Comparison of ENCODE assay signal across 11 mouse cellular contexts in genomic region chr11:88400235-88400634, GRCm38 (mm10).
A peak's percentile ranks its signal among the peaks of the same experiment; 100 is the strongest.
DNase-seq lines count a peak whose midpoint lies in the region; ATAC-seq and TF ChIP-seq lines count a peak whose summit lies in the region.
"Had no signal": no experiment of that assay in that cellular context is flagged by ENCODE, and none has a peak within 500 bp of the region (broad histone marks: within the 10 kb centered on the region; RNA-seq: fewer than 3 reads in every experiment).

No protein-coding gene starts in this region.

- no peak overlapping the region for H3K27ac ChIP-seq in liver, postnatal 0 days (ENCODE audit: low read depth)
- no peak overlapping the region for H3K27ac ChIP-seq in liver, embryonic 11.5 days (ENCODE audit: low read depth, low read length)
- H3K27ac ChIP-seq: limb, embryonic 15.5 days had no signal

- peak; percentile 25 for DNase-seq in liver, postnatal 0 days
- no peak for DNase-seq in liver, embryonic 11.5 days (ENCODE audit: low spot score)
- peak; percentile 28 for DNase-seq in adrenal gland, postnatal 10 days
- peak; percentile 42 for DNase-seq in lung, postnatal 14 days
- DNase-seq in urinary bladder, adult 18-20 months (ENCODE audit: low spot score in 2 of 2): no peak
- DNase-seq in gastrocnemius, postnatal 10 days: no peak
- DNase-seq in thymus, postnatal 4 days: no peak
- DNase-seq: thymus, postnatal 14 days had no signal

- no peak overlapping the region for H3K4me3 ChIP-seq in liver, postnatal 0 days (ENCODE audit: low read depth, low read length)
- H3K4me3 ChIP-seq in liver, embryonic 11.5 days (ENCODE audit: low read depth, low read length): no peak overlapping the region
- H3K4me3 ChIP-seq: limb, embryonic 15.5 days had no signal

- no peaks in the 10 kb centered on the region for H3K27me3 ChIP-seq in liver, postnatal 0 days (ENCODE audit: insufficient read depth, low read length)
- no peaks in the 10 kb centered on the region for H3K27me3 ChIP-seq in liver, embryonic 11.5 days (replicated peaks; ENCODE audit: control insufficient read depth, insufficient read depth, low read length)
- H3K27me3 ChIP-seq: limb, embryonic 15.5 days had no signal

- TF ChIP-seq CTCF in liver, postnatal 0 days (IDR thresholded peaks at IDR 0.05; ENCODE audit: low read depth): no peak

- H3K9me3 ChIP-seq in liver, postnatal 0 days (ENCODE audit: low read length): no peaks in the 10 kb centered on the region
- H3K9me3 ChIP-seq in liver, embryonic 11.5 days (ENCODE audit: control insufficient read depth, low read length): no peaks in the 10 kb centered on the region
- H3K9me3 ChIP-seq: limb, embryonic 15.5 days had no signal

- H3K4me1 ChIP-seq in liver, postnatal 0 days (ENCODE audit: insufficient read depth): peaks cover 7% of the 10 kb centered on the region; the same call in 1 of the 2 replicates
- peaks cover 10% of the 10 kb centered on the region; the same call in 1 of the 2 replicates for H3K4me1 ChIP-seq in liver, embryonic 11.5 days (replicated peaks; ENCODE audit: control insufficient read depth, insufficient read depth, low read length)

- H3K9ac ChIP-seq in liver, postnatal 0 days (replicated peaks): no peak overlapping the region
- H3K9ac ChIP-seq in liver, embryonic 11.5 days (ENCODE audit: low read depth, low read length): no peak overlapping the region
- H3K9ac ChIP-seq: limb, embryonic 15.5 days had no signal

- ATAC-seq in liver, postnatal 0 days: no peak
- no peak for ATAC-seq in liver, embryonic 11.5 days (replicated peaks; ENCODE audit: low FRiP score)
- ATAC-seq in common myeloid progenitor, adult 5-6 weeks (replicated peaks; ENCODE audit: low read depth, poor library complexity, severe bottlenecking): peak; percentile 75
- ATAC-seq: activated CD4-positive, CD25-positive, alpha-beta regulatory T cell, adult 4 months had no signal

- WGBS in liver, postnatal 0 days (ENCODE audit: insufficient replicate concordance): 68% methylated on average over 6 of the region's 6 CpGs
- 87% methylated on average over 6 of the region's 6 CpGs for WGBS in liver, embryonic 11.5 days

- H3K36me3 ChIP-seq in liver, postnatal 0 days (replicated peaks; ENCODE audit: insufficient read depth, low read length): no peaks in the 10 kb centered on the region
- H3K36me3 ChIP-seq in liver, embryonic 11.5 days (ENCODE audit: control insufficient read depth, insufficient read depth, low read length): no peaks in the 10 kb centered on the region; the same call in 1 of the 2 replicates
- H3K36me3 ChIP-seq: limb, embryonic 15.5 days had no signal

- H3K4me2 ChIP-seq in liver, postnatal 0 days (ENCODE audit: low read depth, low read length): no peak overlapping the region
- no peak overlapping the region for H3K4me2 ChIP-seq in liver, embryonic 11.5 days
- H3K4me2 ChIP-seq: limb, embryonic 15.5 days had no signal

- no peak for TF ChIP-seq EP300 in liver, postnatal 0 days (IDR thresholded peaks at IDR 0.05; ENCODE audit: low read depth)

Comparison
In these comparisons a context has a peak if more than half of its experiments do, and no peak if none do; other contexts are left out.
1. DNase-seq: peak in liver, postnatal 0 days (single experiment), adrenal gland, postnatal 10 days (single experiment) and lung, postnatal 14 days (single experiment); none in liver, embryonic 11.5 days (single experiment), urinary bladder, adult 18-20 months (0 of 2), gastrocnemius, postnatal 10 days (single experiment) and thymus, postnatal 4 days (single experiment).